Comparison of ENCODE assay signal across 8 mouse cellular contexts in genomic region chr5:8297719-8298419, GRCm38 (mm10).
A peak's percentile ranks its signal among the peaks of the same experiment; 100 is the strongest.
DNase-seq lines count a peak whose midpoint lies in the region; ATAC-seq and TF ChIP-seq lines count a peak whose summit lies in the region.

No protein-coding gene starts in this region.

- WGBS in forebrain, postnatal 0 days = 31% methylated on average over 10 of the region's 10 CpGs
- 63% methylated on average over 10 of the region's 10 CpGs for WGBS in forebrain, embryonic 10.5 days
- 38% methylated on average over 10 of the region's 10 CpGs for WGBS in lung, embryonic 14.5 days
- WGBS in embryonic facial prominence, embryonic 13.5 days = 24% methylated on average over 10 of the region's 10 CpGs
- 67% methylated on average over 10 of the region's 10 CpGs for WGBS in neural tube, embryonic 13.5 days
- whole genome bisulfite sequencing in liver, embryonic 11.5 days = 74% methylated on average over 10 of the region's 10 CpGs

- H3K9ac ChIP-seq in forebrain, postnatal 0 days = no peak overlapping the region
- no peak overlapping the region for H3K9ac ChIP-seq in lung, embryonic 14.5 days
- H3K9ac ChIP-seq in embryonic facial prominence, embryonic 13.5 days = peak overlapping the region; percentile 44; the same call in 1 of the 2 replicates
- no peak overlapping the region for H3K9ac ChIP-seq in neural tube, embryonic 13.5 days
- H3K9ac ChIP-seq in liver, embryonic 11.5 days (ENCODE audit: low read depth, low read length) = no peak overlapping the region

- H3K4me2 ChIP-seq in forebrain, postnatal 0 days (ENCODE audit: low read depth) = no peak overlapping the region
- H3K4me2 ChIP-seq in lung, embryonic 14.5 days = no peak overlapping the region
- peak overlapping the region; percentile 37; the same call in 1 of the 2 replicates for H3K4me2 ChIP-seq in embryonic facial prominence, embryonic 13.5 days
- H3K4me2 ChIP-seq in neural tube, embryonic 13.5 days = no peak overlapping the region
- H3K4me2 ChIP-seq in liver, embryonic 11.5 days = no peak overlapping the region

- H3K4me3 ChIP-seq in forebrain, postnatal 0 days (ENCODE audit: low read depth, low read length) = no peak overlapping the region
- no peak overlapping the region for H3K4me3 ChIP-seq in forebrain, embryonic 10.5 days
- H3K4me3 ChIP-seq in lung, embryonic 14.5 days (ENCODE audit: low read depth, low read length) = no peak overlapping the region
- H3K4me3 ChIP-seq in embryonic facial prominence, embryonic 13.5 days = no peak overlapping the region
- H3K4me3 ChIP-seq in neural tube, embryonic 13.5 days = no peak overlapping the region
- no peak overlapping the region for H3K4me3 ChIP-seq in liver, embryonic 11.5 days (ENCODE audit: low read depth, low read length)

- H3K9me3 ChIP-seq in forebrain, postnatal 0 days (ENCODE audit: low read length) = no peaks in the 10 kb centered on the region
- no peaks in the 10 kb centered on the region for H3K9me3 ChIP-seq in forebrain, embryonic 10.5 days
- H3K9me3 ChIP-seq in lung, embryonic 14.5 days (ENCODE audit: low read depth, low read length) = no peaks in the 10 kb centered on the region
- no peaks in the 10 kb centered on the region for H3K9me3 ChIP-seq in embryonic facial prominence, embryonic 13.5 days
- H3K9me3 ChIP-seq in neural tube, embryonic 13.5 days = no peaks in the 10 kb centered on the region
- H3K9me3 ChIP-seq in liver, embryonic 11.5 days (ENCODE audit: control insufficient read depth, low read length) = no peaks in the 10 kb centered on the region

- ATAC-seq in forebrain, postnatal 0 days = peak; percentile 66
- peak; percentile 70; the same call in 1 of the 2 replicates for ATAC-seq in lung, embryonic 14.5 days (ENCODE audit: insufficient read depth)
- ATAC-seq in embryonic facial prominence, embryonic 13.5 days (ENCODE audit: insufficient number of reproducible peaks, insufficient read depth, low FRiP score, low TSS enrichment, low read depth) = peak; percentile 67
- ATAC-seq in neural tube, embryonic 13.5 days (ENCODE audit: low read depth) = 0 out of 2 replicates have a peak, but pooled peaks have one; percentile 47
- no peak for ATAC-seq in liver, embryonic 11.5 days (replicated peaks; ENCODE audit: low FRiP score)

- peak; percentile 12 for DNase-seq in forebrain, postnatal 0 days
- no peak for DNase-seq in forebrain, embryonic 10.5 days (ENCODE audit: extremely low spot score, low spot score)
- DNase-seq in lung, embryonic 14.5 days = peak; percentile 41
- no peak for DNase-seq in lung, postnatal 25 days (ENCODE audit: low spot score)
- no peak for DNase-seq in liver, embryonic 11.5 days (ENCODE audit: low spot score)
- DNase-seq in right cerebral cortex, postnatal 36 days (ENCODE audit: low spot score in 2 of 2) = no peak

- no peak overlapping the region for H3K27ac ChIP-seq in forebrain, postnatal 0 days (ENCODE audit: low read depth, low read length)
- H3K27ac ChIP-seq in forebrain, embryonic 10.5 days = no peak overlapping the region
- H3K27ac ChIP-seq in lung, embryonic 14.5 days (ENCODE audit: low read depth) = no peak overlapping the region
- H3K27ac ChIP-seq in embryonic facial prominence, embryonic 13.5 days = peak overlapping the region; percentile 77
- no peak overlapping the region for H3K27ac ChIP-seq in neural tube, embryonic 13.5 days (replicated peaks)
- H3K27ac ChIP-seq in liver, embryonic 11.5 days (ENCODE audit: low read depth, low read length) = no peak overlapping the region

- no peaks in the 10 kb centered on the region for H3K27me3 ChIP-seq in forebrain, postnatal 0 days (ENCODE audit: insufficient read depth, low read length)
- H3K27me3 ChIP-seq in forebrain, embryonic 10.5 days (ENCODE audit: poor library complexity, severe bottlenecking) = no peaks in the 10 kb centered on the region
- H3K27me3 ChIP-seq in lung, embryonic 14.5 days (ENCODE audit: insufficient read depth, low read length) = no peaks in the 10 kb centered on the region
- H3K27me3 ChIP-seq in embryonic facial prominence, embryonic 13.5 days = no peaks in the 10 kb centered on the region
- H3K27me3 ChIP-seq in neural tube, embryonic 13.5 days = no peaks in the 10 kb centered on the region
- no peaks in the 10 kb centered on the region for H3K27me3 ChIP-seq in liver, embryonic 11.5 days (replicated peaks; ENCODE audit: control insufficient read depth, insufficient read depth, low read length)

- H3K36me3 ChIP-seq in forebrain, postnatal 0 days (ENCODE audit: insufficient read depth) = no peaks in the 10 kb centered on the region
- no peaks in the 10 kb centered on the region for H3K36me3 ChIP-seq in forebrain, embryonic 10.5 days (replicated peaks)
- H3K36me3 ChIP-seq in lung, embryonic 14.5 days (ENCODE audit: insufficient read depth) = no peaks in the 10 kb centered on the region
- no peaks in the 10 kb centered on the region for H3K36me3 ChIP-seq in embryonic facial prominence, embryonic 13.5 days
- no peaks in the 10 kb centered on the region for H3K36me3 ChIP-seq in neural tube, embryonic 13.5 days
- H3K36me3 ChIP-seq in liver, embryonic 11.5 days (ENCODE audit: control insufficient read depth, insufficient read depth, low read length) = no peaks in the 10 kb centered on the region

- no peaks in the 10 kb centered on the region for H3K4me1 ChIP-seq in forebrain, postnatal 0 days (ENCODE audit: insufficient read depth)
- H3K4me1 ChIP-seq in forebrain, embryonic 10.5 days = peaks cover 15% of the 10 kb centered on the region
- no peaks in the 10 kb centered on the region for H3K4me1 ChIP-seq in lung, embryonic 14.5 days (ENCODE audit: insufficient read depth)
- peaks cover 11% of the 10 kb centered on the region; the same call in 1 of the 2 replicates for H3K4me1 ChIP-seq in embryonic facial prominence, embryonic 13.5 days
- H3K4me1 ChIP-seq in neural tube, embryonic 13.5 days (replicated peaks) = peaks cover 11% of the 10 kb centered on the region; the same call in 1 of the 2 replicates
- H3K4me1 ChIP-seq in liver, embryonic 11.5 days (replicated peaks; ENCODE audit: control insufficient read depth, insufficient read depth, low read length) = no peaks in the 10 kb centered on the region

- no peak for TF ChIP-seq CTCF in forebrain, postnatal 0 days (IDR thresholded peaks at IDR 0.05; ENCODE audit: low read depth)
- no peak for TF ChIP-seq CTCF in lung, embryonic 14.5 days (IDR thresholded peaks at IDR 0.05; ENCODE audit: low read depth)

Comparison
In these comparisons a context has a peak if more than half of its experiments do, and no peak if none do; other contexts are left out.
1. DNase-seq: peak in forebrain, postnatal 0 days (single experiment) and lung, embryonic 14.5 days (single experiment); none in forebrain, embryonic 10.5 days (single experiment), lung, postnatal 25 days (single experiment), liver, embryonic 11.5 days (single experiment) and right cerebral cortex, postnatal 36 days (0 of 2).